Mouse (Mus musculus) heart, postnatal 4 days (tissue): ENCODE results near the gene Spint4. TPM values are rescaled to one million over a fixed set of nuclear protein-coding genes. Genes with fewer than 3 reads are reported as not detected.

ENCODE experiments used
- DNase-seq: peaks from one replicate; pipeline ENCODE4 v3.0.0; 2021
- total RNA-seq, 2 experiments: library from RNA; stranded (reverse); gene quantifications; 2 replicates each; pipeline ENCODE4 v1.2.3; 2021

Spint4 gene
- total RNA-seq, 2 experiments from 2014 or later = not detected

DNA sequence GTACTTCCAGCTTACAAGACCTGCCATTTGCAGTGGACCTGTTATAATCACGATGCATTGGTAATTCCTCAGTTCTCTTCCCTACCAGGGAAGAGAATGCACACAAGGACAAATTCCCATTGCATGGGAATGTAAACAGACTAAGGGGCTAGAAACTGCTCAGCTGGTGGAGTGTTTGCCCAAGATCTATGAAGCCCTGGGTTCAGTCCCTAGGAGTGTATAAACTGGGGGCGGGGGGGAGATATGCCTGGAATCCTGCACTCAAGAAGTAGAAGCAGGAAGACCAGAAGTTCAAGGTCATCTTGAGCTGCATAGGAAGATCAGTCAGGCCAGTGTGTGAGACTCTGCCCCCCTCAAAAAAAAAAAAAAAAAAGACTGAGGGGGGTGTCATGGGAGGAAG lies 35.0 kb downstream of the Spint4 start:
- no peak for DNase-seq

DNA sequence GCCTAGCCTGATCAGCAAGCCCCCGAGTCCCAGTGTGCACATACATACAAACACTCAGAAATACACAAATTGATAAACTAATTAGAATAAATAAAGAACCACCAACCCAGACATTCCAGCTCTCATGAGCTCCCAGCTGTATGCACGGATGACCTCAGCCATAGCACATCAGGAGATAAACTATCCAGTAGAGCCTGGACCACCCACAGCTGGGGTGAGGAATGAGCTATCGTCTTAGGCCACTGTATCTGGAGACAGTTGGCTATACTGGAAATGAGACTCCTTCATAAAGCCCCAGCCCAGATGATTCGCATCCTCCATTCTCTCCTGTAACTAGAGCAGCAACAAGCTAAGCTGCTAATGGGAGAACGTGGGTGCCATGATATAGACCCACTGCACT lies 36.5 kb downstream of the Spint4 start:
- no peak for DNase-seq

DNA sequence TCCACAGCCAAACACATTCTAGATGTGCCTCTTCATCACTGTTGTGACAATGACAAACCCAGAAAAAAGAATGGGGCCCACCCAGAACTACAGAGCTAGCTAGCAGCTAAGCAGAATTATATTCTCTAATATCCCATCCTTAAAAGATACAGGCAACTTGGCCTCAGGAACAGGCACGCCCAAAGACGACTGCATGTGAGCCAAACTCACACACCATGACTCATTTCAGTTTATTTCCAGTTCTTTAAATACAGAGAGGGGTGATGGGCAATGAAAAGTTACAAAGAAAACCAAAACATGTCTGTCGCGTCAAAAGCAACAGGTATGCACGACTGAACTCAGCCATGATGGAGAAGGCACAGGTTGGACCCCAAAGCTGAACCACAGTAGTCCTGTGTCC lies 37.1 kb downstream of the Spint4 start:
- DNase-seq = no peak

DNA sequence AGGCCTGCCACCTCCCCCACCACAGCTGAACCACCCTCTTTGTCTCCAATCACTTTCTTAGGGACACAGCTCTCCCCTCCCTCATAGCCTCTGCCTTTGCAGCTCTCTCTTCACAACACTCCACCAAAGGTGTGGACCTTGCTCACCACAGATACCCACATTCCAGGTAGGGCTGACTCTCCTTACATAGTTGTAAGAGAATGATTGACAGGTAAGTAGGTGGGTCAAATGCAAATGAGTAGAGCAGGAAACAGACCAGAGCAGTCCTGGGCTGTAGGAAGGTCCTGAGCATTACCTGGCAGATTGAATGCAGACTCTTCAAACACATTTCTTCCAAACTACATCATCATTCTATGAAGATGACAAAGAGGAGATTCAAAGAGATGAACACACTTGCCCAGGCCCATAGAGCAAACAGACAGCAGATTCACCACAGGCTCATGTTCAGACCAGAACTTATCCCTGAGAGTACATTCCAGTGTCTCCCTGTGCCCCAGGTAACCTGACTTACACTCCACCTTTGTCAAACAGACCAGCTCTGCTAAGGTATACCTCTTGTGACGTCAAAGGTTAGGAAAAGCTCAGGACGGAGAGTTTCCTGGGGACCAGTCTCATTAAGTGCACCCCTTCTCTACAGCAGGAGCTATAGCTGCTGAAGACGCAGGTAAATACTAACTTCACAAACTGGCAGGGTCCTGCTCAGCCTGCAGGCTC lies 39.2 kb downstream of the Spint4 start:
- no peak for DNase-seq

DNA sequence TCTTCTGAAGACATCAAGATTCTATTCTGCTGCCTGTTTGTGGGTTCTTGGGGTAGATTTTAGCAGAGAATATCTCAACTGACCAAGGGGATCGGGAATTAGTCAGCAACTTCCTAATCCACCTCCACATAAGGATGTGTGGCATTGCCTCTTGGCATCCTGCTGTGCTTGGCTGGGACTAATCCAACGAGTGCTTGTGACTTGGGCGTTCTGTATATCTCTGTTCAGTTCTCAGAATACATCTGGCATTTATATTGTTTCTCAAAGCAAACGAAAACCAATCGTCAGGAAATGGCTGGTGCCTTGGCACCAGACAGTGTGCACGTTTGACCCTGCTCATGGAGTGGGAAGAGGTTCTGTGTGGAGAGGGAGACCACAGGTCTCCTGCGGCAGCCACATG lies 41.6 kb downstream of the Spint4 start:
- DNase-seq = no peak

DNA sequence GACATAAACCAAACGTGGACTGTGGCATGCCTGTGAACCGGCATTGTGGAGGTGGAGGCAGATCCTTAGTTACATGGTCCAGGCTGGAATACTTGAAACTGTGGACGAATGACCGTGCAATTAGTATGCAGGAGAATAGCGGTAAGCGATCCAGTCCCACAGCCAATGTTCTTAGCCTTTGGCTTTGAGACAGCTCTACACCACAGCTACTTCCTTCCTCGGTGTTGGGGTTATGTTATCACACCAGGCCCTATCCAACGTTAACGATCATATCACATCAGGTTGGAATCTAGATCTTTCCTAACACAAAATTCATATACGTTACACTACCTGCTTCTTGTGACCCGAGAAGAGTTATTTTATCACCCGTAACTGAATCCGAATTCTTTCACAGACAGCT lies 46.7 kb downstream of the Spint4 start:
- no peak for DNase-seq

DNA sequence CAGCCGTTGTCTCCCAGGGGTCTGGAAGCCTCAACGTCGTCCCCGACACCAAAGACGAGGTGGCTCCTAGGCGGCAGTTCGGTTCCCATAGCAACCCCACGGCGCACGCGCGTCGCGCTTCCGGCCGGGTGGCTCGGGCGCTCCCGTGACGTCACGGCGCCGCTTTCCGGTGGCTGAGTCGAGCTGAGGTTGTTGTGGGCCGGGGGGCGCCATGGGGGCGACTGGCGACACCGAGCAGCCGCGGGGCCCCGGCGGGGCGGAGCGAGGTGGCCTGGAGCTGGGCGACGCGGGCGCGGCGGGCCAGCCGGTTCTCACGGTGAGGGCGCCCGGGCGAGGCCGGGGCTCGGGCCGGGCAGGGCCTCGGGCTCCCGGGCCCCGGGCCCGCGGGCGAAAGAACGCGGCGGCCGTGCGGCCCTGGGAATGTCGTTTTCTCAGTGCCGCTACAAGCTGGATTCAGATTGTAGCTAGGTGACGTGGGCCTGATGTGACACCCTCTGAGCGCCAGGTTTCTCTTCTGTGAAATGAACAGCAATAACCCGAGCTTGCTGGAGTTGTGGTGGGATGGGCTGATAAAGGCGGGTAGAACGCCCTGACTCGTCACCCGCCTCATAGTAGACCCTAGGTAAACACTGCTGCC lies 47.7 kb downstream of the Spint4 start, which contains the start of the genes Wfdc3 and Dnttip1:
Wfdc3 (minus strand) TSS at position 89 of the 637 bp plus-strand sequence.
Dnttip1 (plus strand) TSS at position 141 of the 637 bp plus-strand sequence.
- DNase-seq = peak; percentile 95

DNA sequence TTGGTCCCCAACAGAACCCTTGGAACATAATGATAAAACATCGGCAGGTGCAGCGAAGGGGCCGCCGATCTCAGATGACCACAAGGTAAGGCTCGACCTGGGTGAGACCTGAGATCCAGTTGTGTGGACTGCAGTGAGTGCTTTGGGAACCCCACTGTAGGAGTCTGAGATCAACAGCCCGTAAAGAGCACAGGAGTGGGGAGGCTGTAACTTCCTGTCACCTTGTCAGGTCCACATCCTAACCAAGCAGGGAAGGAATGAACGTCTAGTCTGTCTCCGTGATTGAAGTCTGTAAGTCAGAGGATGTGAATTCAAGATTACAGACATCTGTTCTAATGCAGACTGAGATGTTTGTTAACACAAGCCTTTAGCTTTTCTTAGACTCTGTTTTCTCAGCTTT lies 48.4 kb downstream of the Spint4 start:
- DNase-seq = no peak

DNA sequence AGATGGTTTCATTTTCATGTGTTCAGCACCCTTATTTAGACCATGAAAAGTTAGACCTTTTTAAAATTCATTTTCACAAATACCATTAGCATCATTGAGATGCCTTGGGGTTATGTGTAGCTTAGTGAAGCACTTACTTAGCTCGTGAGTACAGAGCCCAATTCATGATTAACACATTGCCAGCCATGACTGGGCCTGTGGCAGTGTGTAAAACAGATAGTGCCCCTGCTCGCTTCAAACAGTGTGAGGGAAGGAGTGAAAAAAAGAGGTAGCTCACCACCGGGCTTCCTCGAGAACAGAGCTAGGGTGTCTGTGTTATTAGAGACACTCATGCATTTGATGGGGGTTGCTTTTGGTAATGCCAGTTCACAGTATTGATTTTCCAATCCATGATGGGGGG lies 49.9 kb downstream of the Spint4 start:
- no peak for DNase-seq

DNA sequence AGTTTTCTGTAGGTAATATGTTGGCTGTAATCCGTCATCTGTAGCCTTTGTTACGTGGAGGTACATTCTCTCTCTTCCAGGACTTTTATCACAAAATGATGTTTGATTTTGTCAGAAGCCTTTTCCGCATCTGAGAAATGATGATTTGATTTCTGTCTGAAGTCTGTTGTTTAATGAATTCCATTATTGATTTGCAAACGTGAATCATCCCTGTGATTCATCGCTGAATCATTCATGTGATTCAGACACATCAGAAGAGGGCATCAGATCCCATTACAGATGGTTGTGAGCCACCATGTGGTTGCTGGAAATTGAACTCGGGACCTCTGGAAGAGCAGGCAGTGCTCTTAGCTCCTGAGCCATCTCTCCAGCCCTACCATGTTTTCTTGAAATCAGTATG lies 50.7 kb downstream of the Spint4 start:
- DNase-seq = no peak

Other genes with a start within 250 kb of the Spint4 start
- gene Sys1, start 241.5 kb upstream of the Spint4 start, total RNA-seq = 10 to 100 TPM; 20.2 to 23.1 TPM
- 1 to 10 TPM; 2.5 to 4.3 TPM for gene Gm20458, start 237.5 kb upstream of the Spint4 start, total RNA-seq
- not detected for gene Trp53tg5, start 224.8 kb upstream of the Spint4 start, total RNA-seq
- 10 to 100 TPM; 19.2 to 21.2 TPM for gene Dbndd2, start 212.4 kb upstream of the Spint4 start, total RNA-seq
- 10 to 100 TPM; 61.8 to 64.1 TPM for gene Pigt, start 201.0 kb upstream of the Spint4 start, total RNA-seq
- under 1 TPM; 0.55 to 0.77 TPM for gene Wfdc2, start 136.1 kb upstream of the Spint4 start, total RNA-seq
- gene Spint3, start 125.0 kb upstream of the Spint4 start, total RNA-seq = not detected
- not detected for gene Wfdc6a, start 113.1 kb upstream of the Spint4 start, total RNA-seq
- gene Eppin, start 104.9 kb upstream of the Spint4 start, total RNA-seq = not detected
- not detected for gene Wfdc6b, start 85.0 kb upstream of the Spint4 start, total RNA-seq
- gene Wfdc8, start 84.9 kb upstream of the Spint4 start, total RNA-seq = not detected
- gene Wfdc16, start 59.7 kb upstream of the Spint4 start, total RNA-seq = not detected
- gene Wfdc10, start 42.5 kb upstream of the Spint4 start, total RNA-seq = not detected
- not detected for gene Wfdc9, start 41.9 kb upstream of the Spint4 start, total RNA-seq
- not detected for gene Wfdc11, start 24.4 kb upstream of the Spint4 start, total RNA-seq
- not detected for gene Wfdc13, start 13.4 kb upstream of the Spint4 start, total RNA-seq
- gene Spint5, start 16.8 kb downstream of the Spint4 start, total RNA-seq = not detected
- gene Wfdc3, start 47.4 kb downstream of the Spint4 start, total RNA-seq = under 1 TPM; 0.26 to 0.27 TPM
- 10 to 100 TPM; 41.2 to 42.0 TPM for gene Dnttip1, start 47.5 kb downstream of the Spint4 start, total RNA-seq
- gene Ube2c, start 71.4 kb downstream of the Spint4 start, total RNA-seq = 100 to 1,000 TPM; 130 to 144 TPM
- gene Tnnc2, start 81.5 kb downstream of the Spint4 start, total RNA-seq = 10 to 100 TPM in 1 of 2 experiments, not detected in 1; 10.8 TPM
- 10 to 100 TPM; 22.9 to 24.1 TPM for gene Snx21, start 87.3 kb downstream of the Spint4 start, total RNA-seq
- gene Acot8, start 106.4 kb downstream of the Spint4 start, total RNA-seq = 10 to 100 TPM; 13.1 to 13.5 TPM
- 1 to 10 TPM; 1.8 to 2.3 TPM for gene Zswim3, start 106.6 kb downstream of the Spint4 start, total RNA-seq
- 1 to 10 TPM; 5.0 to 5.8 TPM for gene Zswim1, start 124.2 kb downstream of the Spint4 start, total RNA-seq
- gene Spata25, start 130.0 kb downstream of the Spint4 start, total RNA-seq = 1 to 10 TPM in 1 of 2 experiments, under 1 TPM in 1; 0.92 to 1.9 TPM
- gene Ctsa, start 134.4 kb downstream of the Spint4 start, total RNA-seq = 100 to 1,000 TPM; 101 to 104 TPM
- 10 to 100 TPM; 33.3 to 34.0 TPM for gene Neurl2, start 135.0 kb downstream of the Spint4 start, total RNA-seq
- gene Pltp, start 159.2 kb downstream of the Spint4 start, total RNA-seq = 10 to 100 TPM; 13.2 to 20.5 TPM
- gene Pcif1, start 180.8 kb downstream of the Spint4 start, total RNA-seq = 10 to 100 TPM; 47.0 to 48.2 TPM
- gene Zfp335, start 213.3 kb downstream of the Spint4 start, total RNA-seq = 10 to 100 TPM; 14.7 to 15.8 TPM
- gene Mmp9, start 242.3 kb downstream of the Spint4 start, total RNA-seq = under 1 TPM; 0.48 to 0.63 TPM